Mouse (Mus musculus) urinary bladder, postnatal 14 days (tissue): ENCODE data around the gene Rtn4r.

ENCODE experiments used
- DNase-seq: peaks from one replicate; pipeline ENCODE4 v3.0.0; 2021; ENCODE audit warnings: low spot score

Rtn4r gene

DNA sequence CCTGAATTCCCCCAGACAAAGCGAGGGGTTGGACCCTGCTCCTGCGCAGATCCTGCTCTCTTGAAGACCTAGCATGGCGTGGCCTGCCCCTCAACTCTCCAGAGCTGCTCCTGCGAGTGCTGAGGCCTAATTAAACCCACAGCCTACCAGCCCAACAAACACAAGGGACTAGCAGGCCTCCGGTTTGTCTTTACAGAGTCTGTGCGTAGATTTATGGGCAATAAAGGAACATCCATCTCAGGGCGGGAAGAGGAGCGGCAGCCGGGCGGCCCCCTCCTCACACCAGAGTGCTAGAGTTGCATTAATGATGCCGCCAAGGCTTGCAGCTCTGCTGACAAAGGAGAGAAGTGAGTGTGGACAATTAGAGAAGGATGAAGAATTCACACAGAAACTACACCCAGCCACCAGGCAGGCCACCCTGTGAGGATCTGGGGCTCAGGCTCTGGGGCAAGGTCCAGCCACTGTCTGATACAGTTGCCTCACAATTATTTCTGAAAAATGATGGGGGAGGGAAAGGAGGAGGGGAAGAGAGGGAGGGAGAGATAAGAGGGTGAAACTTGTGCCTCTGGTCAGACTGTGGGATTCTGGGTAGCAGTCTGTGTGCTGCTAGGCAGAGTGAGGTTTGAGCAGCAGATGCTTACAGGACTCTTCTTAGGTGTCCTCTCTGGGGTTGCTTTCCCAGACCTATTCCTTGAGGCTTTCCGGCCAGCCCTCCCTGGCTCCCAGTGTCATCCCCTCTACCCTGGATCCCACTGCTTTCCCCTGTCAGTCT is 29.3 kb downstream of the Rtn4r start:
- DNase-seq = no peak

DNA sequence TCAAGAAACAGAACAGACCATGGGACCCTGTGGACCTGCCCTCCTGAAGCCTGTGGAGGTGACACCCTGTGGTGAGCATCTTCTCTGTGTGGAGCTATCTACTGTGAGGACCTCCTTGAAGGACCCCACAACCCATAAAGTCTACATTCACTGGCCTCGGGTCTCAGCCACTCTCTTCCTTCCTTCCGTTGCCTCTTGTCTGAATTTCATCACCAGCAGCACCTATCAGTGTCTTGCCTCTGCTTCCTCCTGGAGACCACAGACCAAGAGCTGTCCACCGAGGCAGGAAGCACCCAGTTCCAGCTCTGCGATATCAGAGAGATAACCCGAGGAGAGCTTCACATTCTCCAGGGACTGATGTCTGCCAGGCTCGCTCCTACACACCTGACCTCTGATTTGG is 31.8 kb downstream of the Rtn4r start:
- DNase-seq = no peak

GRCm38 (mm10) chr16:18159778-18160177 is 32.3 kb downstream of the Rtn4r start:
- no peak for DNase-seq

GRCm38 (mm10) chr16:18160514-18160913 is 33.1 kb downstream of the Rtn4r start:
- no peak for DNase-seq

- DNase-seq = no peak
These were observed 33.7 kb downstream of the Rtn4r start for GRCm38 (mm10) chr16:18161190-18161589.

GRCm38 (mm10) chr16:18164642-18165238 is 37.3 kb downstream of the Rtn4r start:
- DNase-seq = no peak

- DNase-seq = no peak
These were observed 39.3 kb downstream of the Rtn4r start for GRCm38 (mm10) chr16:18166613-18167190.

DNA sequence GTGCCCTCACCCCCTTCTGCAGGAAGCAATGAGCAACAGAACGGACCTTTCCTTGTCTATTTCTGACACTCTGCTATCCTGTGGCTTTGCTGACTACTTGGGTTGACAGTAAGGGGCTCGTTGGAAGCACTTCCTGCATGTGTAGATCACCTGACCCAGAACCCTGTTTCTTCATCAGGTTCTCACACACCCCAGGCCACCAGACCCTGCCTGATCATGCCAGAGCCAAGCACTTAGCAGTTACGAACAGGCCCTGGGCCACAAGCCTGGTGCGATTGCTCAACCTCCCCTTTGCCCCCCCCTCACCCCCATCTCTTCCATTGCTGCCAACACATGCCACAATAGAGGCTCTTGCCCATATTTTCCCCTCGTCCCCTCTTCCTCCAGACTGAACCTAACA is 41.7 kb downstream of the Rtn4r start:
- no peak for DNase-seq

GRCm38 (mm10) chr16:18169776-18170175 is 42.3 kb downstream of the Rtn4r start:
- DNase-seq = no peak

DNA sequence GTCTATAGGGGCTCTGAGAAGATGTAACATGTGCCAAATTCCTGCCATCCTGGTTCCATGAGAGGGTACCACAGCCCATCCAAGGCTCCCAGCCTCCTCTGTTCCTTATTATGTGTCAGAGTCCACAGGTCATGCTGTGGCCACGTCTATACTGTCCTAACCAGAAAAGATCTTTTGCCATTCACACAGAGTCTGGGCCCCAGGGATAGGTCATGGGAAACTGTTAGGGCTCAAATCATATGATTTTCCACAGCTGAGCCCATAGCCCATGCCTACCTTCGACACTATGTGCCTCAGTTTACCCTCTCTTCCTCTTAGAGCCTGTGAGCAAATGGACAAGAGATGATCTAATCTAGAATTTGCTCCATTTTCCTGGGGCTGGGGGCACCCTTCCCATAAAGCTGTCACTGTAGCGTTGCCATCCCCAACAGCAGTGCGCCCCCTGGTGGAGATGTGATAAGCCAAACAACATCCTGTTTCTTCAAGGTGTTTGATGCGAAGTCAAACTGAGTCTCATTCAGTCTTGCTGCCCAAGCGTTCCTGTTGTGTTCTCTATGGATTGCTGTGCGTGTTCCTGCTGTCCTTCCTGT is 44.9 kb downstream of the Rtn4r start:
- peak; percentile 83 for DNase-seq

DNA sequence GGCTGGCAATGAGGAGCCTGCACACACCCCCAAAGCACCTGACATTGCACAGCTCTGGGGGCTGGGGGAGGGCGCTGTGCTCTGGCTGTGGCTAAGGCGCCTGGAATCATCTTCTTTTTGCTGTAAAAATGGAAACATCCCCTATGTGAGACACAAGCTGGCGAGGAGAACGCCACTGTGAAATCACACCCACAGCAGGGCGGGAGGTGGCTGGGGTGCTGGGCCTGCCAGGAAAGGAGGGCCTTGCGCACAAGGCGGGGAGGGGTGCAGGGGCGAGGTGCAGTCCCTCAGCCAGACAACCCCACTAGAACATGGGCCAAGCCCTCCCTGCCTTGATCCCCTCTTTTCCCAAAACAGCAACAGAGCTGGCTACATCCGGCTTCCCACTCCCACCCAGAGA is 45.8 kb downstream of the Rtn4r start:
- DNase-seq = no peak

- DNase-seq = no peak
These were observed 46.3 kb downstream of the Rtn4r start for GRCm38 (mm10) chr16:18173788-18174187.

DNA sequence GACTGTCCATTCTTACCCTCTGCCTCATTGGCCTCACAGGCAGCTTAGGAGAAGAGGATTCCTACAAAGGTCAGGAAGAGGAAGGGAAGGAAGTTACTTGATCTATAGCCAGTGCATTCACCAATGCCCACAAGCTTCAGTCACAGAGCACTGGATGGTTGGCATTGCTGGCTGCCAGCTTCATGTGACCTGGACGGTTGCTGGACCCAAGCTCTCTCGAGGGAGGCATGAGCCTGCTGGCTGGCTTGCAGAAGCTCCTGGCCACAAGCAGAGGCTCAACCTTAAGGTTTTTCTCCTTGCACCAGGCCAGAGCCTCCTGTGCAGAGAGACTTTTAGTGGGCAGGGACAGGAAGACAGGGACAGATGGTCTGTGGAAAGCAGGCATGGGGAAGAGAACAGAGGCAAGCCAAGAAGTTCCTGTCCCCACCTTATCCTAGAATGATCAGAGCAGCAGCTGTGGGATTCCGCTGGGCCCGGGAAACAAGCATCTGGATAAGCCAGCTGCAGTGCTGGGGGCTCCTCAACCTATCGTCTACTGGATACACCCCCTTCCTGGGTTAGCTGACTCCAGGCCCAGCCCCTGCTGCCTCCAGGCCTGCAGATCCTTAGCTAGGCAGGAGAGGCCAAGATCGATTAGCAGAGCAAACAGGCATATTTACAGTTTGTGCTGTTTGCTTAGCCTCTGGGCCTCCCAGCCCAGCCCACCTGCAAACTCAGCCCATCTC is 48.5 kb downstream of the Rtn4r start:
- no peak for DNase-seq

- DNase-seq = no peak
These were observed 49.3 kb downstream of the Rtn4r start for GRCm38 (mm10) chr16:18176758-18177157.

DNA sequence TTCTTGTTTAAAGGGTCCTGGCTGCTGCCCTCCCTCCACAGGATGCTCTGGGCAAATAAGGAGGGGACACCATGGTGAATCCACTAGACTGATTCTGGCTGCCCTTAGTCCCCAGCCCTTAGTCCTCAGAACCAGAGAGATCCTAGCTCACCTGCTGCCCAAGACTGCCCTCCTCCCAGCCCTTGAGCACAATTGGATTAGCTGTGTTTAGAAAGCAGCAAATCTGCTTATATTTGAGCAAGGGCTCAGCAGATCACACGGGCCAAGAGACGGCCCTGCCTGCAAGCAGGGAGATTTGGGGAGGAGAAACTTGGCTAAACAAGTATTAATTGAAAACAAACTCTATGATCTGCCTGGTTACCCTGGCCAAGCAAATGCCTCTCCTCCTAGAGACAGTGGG is 52.1 kb downstream of the Rtn4r start:
- DNase-seq = no peak

DNA sequence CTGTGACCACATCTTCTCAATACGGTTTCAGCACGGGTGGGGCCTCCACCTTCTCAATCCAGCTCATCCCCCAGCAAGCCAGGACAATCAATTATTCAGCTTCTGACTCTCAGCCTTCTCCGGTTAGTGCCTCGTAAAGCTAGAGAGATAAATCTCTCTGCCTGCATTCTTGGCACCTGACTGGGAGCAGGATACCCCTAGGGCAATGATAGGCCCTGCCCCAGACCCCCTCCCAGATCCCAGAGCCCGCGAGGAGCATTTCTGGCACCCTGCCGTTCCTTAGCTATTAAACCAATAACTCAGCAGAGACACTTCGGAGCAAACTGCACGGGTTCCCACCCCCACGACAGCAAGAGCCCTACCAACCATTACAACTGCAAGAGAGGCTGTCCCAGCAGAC is 54.0 kb downstream of the Rtn4r start:
- no peak for DNase-seq

DNA sequence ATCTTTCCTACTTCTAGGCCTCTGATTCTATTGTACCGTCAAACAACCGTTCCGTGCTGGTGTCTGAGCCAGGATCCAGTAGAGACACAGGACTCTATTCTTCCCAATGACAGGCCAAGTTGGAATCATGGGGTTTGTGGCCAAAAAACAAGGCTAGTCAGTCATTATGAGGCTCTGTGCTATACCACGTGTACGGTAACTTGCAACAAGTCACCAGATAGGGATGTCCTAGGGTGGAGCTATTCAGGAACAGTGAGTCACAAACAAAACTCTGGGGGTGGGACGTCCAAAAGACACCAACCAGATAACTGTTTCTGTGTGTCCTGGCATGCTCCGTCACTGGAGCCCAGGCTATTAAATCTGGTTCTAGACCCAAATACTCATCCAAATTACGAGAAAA is 55.3 kb downstream of the Rtn4r start:
- DNase-seq = no peak

DNA sequence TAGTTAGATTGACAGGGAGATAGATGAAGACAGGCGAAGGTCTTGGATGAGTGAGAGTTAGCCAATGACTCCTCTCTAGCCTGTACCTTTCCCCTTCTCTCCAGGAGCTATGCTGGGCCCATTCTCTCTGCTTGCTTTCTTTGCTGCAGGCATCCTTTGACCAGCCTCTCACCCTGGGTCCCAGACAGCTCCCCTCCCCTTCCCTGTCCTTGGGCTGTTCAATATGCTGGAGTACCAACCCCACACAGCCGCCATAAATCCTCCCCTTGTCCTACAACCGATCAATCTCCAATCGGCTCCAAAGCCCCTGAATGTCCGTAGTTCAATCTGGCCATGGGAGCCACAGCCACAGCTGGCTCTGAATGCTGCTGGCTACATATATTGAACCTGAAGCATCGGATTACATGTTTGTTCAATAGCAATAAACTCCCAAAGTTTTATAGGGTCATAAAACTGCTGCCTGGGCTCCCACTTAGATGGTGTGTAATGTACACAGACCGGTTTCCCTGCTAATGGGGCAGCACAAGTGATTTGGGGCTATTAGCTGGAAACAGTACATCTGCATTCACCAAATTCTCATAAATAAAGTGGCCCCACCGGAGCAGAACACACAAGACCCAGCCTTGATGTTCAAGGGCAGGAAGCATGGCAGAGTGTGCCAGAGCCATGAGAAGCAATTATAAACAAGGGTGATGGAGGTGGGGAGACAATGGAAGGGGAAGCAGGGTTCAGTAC is 58.4 kb downstream of the Rtn4r start:
- no peak for DNase-seq

GRCm38 (mm10) chr16:18186798-18187197 is 59.4 kb downstream of the Rtn4r start:
- DNase-seq = no peak

- no peak for DNase-seq
These were observed 59.8 kb downstream of the Rtn4r start for GRCm38 (mm10) chr16:18187221-18187620.

DNA sequence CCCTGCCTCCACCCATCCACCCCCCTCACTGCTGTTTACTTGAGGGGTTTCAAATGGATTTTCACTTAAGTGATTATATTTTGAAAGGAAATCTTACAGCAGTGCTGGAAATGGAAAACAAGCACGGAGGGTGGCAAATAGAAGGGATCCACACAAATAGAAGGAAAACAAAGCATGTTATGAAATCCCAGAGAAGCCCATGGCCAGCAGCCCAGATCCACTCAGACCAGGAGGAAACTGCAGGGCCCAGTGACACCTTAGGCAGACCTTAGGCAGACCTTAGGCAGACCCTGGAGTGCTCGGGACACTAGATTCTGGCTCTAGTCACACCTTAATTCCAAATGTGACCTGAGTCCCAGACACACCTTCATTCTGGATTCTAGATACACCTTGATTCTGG is 63.6 kb downstream of the Rtn4r start:
- no peak for DNase-seq
